Mouse (Mus musculus): ENCODE measurements around the gene Gm11172. TPM values are rescaled to one million over a fixed set of nuclear protein-coding genes. Genes with fewer than 3 reads are reported as not detected.

Gm11172 gene
- not detected for total RNA-seq (2021)
- long read RNA-seq, experiment 1, result 0 reads
- long read RNA-seq, experiment 2, result 0 reads

DNA sequence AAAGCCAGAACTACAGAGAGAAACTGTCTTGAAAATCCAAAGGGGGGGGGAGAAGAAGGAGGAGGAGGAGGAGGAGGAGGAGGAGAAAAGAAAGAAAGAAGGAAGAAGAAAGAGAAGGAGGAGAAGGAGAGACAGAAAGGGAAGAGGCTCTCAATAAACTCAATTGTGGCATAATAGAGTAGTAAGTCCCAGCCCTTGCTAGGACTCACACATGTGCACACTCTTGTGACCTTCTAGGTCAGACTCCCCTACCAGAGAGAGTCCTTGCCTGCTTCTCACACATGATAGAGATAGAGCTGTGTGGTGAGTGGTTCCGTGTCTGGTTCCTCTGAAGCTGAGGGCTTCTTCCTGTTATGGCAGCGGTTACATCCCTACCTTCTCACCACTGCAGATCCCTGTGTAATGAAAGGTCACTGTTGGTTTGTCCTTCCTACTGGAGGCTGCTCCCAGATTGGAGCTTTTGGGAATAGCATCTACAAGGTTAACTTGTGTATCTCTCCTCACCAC, at the start of gene Gm11172:
Gm11172 (plus strand) TSS at position 51 of the 507 bp plus-strand sequence.
- no peak for DNase-seq (ENCODE audit: low spot score in 2 of 2)

DNA sequence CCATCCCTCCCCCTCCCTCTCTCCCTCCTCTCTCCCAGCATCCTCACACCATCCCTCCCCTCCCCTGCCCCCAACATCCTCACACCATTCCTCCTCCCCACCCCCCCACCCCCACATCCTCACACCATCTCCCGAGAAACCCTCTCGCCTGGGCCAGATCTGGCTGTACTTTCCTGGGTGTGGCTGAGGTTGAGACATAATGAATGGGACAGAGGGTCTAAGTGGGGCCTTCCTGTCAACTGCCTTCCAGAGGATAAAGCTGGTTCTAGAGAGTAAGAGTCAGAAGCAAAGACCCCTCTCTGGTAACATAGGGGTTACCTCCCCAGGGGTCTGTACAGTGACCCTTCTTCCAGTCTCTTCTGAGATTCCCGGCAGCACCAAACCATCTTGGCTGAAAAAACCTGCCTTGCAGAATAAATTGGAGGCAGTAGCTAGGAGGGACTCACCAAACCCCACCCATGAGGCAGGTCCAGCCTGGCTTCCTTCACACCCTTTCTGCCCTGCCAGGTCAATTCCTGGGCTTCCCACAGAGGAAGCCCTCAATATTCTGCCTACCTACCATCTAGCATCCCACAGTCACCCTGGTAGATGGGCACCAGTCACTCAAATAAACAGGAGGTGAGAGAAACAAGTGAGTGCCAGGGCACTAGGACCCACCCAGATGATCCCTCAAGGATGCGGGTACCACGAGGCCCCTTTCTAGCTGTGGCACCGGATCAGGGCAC, 49.0 kb upstream of the Gm11172 start:
- DNase-seq (ENCODE audit: low spot score in 2 of 2), result no peak

DNA sequence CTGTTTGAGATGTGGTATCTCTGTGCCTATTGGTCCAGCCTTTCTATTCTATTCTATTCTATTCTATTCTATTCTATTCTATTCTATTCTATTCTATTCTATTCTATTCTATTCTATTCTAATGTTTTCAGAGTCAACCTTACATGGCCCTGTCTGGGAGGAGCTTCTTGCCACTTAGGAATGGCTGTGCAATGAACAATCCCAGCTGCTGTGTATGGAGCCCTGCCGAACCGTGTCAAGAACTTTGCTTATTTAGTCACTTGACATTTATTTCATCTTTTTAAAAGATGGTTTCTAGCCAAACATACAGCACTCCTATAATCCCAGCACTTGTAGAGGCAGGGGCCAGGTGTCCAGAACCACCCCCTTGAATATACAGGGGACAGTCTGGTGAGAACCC, 48.4 kb upstream of the Gm11172 start:
- no peak for DNase-seq (ENCODE audit: low spot score in 2 of 2)

DNA sequence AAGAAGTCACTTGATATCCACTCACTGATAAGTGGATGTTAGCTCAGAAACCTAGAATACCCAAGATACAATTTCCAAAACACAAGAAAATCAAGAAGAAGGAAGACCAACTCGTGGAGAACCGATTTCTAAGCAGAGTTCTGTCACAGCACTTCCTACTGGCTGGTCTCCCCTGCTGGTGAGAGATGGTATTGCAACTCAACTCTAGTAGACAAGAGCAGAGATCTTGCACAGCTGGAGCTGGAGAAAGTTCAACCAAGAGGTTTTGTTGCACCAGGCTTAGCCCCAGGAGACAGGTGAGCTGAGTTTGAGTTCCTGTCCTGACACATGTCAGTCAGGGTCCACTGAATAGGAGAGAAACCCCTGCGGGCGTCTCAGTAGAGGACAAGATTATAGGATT, 45.6 kb upstream of the Gm11172 start:
- peak; percentile 59 to 76 for DNase-seq (ENCODE audit: low spot score in 2 of 2)

DNA sequence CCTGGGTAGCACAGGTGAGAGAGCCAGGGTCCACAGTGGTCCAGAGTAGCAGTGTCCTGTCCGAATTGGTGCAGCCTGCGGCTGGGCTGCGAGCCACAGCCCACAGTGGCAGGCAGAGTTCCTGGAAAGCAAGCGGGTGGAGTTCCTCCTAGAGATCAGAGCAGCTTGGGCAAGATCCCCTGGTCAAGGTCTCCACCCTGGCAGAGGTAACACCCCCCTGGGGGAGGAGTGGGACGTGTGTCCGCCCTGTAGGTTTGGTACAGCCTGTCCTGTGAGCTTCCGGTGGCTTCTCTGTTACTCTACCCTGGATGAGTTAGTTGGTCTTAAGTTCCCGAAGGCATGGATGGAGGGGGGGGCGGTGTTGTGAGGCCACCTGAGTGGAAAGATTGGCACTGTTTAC, 43.9 kb upstream of the Gm11172 start:
- DNase-seq (ENCODE audit: low spot score in 2 of 2), result no peak

DNA sequence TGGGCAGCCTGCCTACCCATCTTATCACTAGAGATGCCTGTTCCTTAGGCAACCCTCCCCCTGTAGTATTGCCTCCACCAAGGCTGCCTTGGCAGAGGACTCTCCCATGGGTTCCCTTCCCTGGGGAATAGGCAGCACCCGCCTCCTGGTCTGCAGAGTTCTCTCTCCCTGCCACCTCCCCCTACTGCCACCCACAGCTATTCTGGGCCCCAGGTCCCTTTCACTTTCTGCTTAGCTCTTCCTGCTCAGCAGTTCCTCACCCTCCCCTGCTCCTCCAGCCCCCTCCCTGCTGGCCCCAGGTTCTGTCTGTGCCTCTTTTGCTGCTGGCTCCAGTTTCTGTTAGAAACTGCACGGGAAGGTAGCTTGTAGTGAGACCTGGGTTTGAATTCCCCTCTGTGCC, 43.1 kb upstream of the Gm11172 start:
- no peak for DNase-seq (ENCODE audit: low spot score in 2 of 2)

DNA sequence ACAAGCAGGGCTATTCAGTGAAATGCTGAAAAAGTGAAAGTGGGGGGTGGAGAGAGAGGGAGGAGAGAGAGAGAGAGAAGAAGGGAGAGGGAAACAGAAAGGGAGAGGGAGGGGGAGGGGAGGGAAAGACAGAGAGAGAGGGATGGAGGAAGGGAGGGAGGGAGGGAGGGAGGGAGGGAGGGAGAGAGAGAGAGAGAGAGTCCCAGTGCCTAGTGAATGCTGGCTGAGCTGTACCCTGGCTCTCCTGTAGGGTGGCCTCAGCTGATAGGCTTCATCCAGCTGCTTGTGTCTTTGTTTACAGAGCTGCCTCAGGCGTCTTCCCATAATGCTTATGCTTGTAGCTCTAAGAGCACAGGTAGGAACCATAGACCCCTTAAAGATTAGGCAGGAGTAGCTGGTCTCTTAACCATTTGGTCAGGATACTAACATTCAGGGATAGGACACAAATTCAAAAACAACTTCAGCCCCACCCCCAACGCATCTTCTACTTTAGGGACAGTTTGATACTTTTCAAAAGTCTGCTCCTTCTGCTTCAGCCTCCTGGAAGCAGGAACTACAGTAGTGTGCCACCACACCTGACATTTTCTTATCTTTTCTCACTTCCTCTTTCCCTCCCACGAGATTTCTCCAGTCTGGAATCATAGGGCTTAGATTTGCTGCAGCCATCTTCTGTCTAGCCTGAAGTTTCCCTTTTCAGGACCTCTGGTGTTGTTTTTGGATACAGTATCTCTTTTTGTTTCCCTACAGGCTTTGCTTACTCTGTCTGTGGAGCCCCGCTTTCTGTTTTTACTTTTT, 42.0 kb upstream of the Gm11172 start:
- no peak for DNase-seq (ENCODE audit: low spot score in 2 of 2)

DNA sequence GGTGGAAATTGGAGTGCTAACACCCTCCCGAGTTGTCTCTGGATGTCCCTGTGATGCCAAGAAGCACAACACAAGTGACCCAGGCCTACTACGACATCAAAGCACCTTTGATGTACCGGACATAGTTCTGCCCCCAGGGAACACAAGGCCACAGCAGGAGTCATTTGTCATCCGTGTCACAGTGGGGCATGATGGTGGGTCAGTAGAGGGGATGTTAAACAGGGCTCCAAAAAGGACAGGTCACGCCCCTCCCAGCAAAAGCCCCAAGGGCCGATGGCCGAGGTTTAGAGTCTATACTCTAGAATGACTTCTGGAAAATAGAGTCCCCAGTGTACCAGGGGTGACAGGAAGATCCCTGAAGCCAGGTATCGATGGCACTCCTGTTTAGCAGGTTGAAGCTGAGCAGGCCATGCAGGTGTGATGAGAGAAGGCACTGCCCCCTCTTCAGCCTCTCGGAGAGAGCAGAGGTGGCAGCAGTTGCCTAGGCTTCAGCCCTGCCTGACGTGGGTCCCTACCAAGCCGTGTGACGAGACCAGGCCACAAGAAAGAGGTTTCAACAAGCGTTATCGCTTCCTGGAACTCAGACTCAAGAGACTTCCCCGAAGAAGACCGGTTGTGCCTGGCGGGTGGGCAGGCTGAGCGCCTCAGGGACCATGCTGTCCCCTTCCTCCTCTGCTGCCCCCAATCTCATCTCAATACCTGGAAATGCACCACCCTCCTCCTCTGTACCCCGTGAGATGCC, 40.8 kb upstream of the Gm11172 start:
- no peak for DNase-seq (ENCODE audit: low spot score in 2 of 2)

DNA sequence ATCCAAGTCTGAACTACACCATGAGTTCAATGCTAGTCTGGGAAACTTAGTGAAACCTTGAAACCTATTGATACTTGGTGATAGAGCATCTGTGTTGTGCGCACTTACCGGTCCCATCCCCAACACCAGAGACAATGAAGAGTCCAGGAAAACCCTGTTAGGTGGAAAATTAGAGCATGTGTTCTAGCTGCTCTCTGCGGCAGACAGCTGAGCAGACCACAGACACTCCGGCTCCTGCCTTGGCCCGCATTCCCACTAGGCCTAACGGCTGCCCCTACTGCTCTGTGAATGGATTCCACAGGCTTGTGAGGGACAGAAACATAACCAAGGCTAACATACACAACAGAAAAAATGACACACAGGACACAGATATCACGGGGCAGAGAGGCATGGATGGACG, 39.2 kb upstream of the Gm11172 start:
- no peak for DNase-seq (ENCODE audit: low spot score in 2 of 2)

DNA sequence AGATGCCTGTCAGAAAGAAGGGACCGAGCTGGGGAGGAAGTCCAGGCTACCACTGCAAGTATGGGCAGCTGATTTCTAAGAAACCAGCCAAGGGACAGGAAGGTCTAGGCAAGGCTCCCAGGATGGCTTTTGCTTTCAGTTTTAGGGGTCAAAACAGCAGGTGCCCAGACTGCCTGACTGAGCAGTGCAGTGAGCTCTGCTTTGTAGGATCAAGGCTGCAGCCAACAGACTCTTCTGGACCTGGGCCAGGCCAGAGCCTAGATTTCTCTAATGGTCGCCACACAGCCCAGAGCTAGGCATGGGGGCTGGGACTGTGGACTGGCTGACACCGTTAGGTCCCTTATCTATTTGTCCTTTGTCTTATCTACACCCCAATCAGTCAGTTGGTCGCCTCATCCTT, 38.0 kb upstream of the Gm11172 start:
- no peak for DNase-seq (ENCODE audit: low spot score in 2 of 2)

DNA sequence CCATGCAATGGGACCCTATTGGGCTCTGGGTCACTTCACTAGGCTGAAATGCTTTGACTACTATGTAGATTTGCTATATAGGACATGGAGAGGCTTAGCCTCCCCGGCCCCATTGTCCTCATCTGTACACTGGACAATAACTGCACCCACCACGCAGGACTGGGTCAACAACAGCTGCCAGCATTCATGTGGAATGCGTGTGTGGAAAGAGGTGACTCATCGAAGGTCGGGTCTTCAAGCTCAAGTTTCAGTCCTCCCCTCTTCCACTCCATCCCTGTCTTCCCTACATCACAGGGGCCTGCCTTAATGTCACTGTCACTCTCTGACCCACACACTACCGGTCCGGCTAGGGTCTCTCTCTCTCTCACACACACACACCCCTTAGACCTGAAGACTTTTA, 36.4 kb upstream of the Gm11172 start:
- DNase-seq (ENCODE audit: low spot score in 2 of 2), result no peak

DNA sequence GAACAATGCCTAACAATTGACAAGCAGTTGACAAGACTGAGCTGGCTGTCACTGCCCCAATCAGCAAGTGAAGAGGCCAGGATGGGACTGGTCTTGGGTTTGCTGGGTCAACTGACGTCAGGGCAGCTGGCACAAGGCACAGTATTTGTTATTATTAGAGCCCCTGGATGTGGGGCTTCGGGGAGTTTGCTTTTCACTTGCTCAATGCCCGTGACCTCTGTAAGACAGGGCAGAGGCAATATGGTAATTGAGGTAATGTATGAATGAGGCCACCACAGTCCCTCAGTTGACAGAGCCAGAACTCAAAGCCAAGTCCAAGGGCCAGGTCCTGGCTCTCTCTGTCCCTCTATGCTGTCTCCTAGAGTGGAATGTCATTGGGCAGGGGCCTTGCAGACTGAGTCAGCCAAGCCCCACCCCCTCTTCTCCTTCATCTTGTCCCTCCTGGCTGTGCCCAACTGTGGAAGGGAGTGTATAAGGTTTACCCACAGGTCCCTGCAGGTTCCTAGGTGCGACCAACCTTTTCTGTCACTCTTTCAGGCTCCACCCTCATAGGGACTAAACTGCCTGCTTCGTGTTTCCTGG, 35.0 kb upstream of the Gm11172 start:
- DNase-seq (ENCODE audit: low spot score in 2 of 2), result no peak

DNA sequence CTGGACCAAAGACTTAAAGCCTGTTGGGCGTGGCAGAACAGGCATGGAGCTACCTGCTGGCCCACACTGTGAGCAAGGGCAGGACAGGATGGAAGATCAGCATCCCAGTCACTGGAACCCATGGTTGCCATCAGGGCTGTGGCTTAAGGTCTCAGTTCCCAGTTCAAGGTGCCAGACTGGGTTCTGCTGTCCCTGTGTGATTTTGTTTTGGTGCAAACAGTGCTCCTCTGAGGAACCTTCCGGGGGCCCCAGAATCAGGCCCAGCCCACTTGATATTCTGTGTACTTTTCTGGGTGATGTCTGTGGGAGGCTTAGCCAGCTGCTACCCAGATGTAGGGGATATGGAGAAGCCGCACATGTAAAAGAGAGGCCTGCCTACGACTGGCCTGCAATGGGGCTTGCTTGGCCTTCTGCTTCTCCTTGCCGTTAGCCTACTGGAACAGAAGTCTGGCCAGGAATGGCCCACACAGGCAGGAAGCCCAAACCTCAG, 32.0 kb upstream of the Gm11172 start:
- no peak for DNase-seq (ENCODE audit: low spot score in 2 of 2)

DNA sequence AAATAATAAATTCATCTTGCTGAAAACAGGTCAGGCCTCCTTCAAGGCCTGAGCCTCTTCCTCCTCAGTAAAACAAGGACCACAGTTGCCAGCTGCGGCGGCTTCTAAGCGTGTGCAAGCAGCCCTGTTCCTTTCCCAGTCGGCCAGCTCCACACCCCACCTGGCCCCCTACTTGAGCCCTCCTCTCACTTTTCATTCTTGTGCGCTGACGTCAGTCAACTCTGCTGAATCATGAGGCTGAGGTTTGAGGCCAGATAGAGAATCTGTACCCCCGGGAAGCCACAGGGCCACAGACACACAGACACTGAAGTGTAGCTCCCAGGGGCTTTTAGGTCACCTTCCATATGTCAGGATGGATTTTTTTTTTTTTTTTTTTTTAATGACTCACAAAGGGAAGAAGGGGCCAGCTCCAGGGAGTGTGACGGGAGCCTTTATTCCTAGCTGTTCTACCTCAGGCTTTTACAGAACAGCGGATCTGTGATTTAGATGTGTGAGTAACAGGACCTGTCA, 30.8 kb upstream of the Gm11172 start:
- DNase-seq (ENCODE audit: low spot score in 2 of 2), result no peak

DNA sequence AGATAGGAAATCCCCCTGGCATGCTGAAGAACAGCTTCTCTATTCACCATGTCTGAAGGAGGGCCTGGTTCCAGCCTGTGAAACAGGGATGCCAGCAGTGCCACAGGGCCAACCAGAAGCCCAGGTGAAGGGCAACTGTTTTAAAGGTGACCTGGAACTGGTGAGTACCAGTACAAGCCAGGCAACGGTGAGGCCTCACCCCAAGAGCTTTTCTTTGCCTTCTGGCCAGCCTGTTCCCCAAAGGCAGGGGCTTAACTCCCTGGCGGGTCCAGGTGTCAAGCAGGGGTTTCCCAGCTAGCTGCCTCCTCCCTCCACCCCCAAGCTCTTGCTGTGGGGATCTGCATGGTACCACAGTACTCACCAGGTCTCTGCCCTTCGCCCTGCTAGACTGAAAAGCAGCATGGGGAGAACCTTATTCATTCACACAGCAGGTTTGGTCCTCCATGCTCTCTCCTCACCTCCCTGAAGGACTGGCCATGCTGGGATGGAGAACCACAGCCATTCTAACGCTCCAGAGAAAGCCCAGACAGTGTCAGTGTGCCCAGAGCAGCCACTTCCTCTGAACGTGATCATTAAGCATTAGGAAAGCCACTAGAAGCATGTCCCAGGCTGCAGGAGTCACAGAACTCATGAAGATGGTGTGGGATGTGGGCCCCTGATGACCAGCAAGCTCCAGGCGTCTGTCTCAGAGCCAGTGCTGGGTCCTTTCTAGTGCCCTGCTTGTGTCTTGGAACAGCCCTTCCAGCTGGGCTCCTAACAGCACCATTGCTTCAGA, 30.2 kb upstream of the Gm11172 start:
- DNase-seq (ENCODE audit: low spot score in 2 of 2), result no peak

DNA sequence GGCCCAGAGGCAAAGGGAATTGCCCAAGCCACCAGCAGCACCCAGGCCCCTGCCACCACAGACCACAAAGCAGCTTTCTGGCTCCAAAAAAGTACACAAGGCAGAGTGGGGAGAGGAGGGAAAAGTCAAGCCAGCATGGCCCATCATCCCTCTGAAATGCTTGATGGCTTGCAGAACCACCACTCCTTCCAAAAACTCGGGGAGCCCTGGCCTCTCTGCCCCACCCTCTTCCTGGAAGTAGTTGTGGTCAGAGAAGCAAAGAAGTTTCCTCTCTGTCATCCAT, 29.6 kb upstream of the Gm11172 start:
- DNase-seq (ENCODE audit: low spot score in 2 of 2), result no peak

DNA sequence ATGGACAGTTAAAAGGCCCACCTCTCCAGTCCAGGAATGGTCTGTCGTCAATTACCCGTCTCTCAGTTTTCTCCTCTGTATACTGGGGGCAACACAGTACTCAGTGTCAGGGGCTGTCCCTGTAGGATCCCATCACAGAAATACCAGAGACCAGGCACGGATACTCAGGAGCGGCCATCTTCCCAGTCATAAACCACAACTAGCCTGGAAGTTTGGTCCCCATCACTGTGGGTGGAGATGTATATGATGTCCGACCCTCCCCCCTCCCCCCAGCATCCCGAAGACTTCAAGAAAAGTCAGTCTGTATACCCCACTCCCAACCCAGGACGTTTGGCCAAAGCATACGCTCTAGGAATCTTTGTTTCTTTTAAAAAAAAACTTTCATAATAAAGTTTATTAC, 29.3 kb upstream of the Gm11172 start:
- no peak for DNase-seq (ENCODE audit: low spot score in 2 of 2)

DNA sequence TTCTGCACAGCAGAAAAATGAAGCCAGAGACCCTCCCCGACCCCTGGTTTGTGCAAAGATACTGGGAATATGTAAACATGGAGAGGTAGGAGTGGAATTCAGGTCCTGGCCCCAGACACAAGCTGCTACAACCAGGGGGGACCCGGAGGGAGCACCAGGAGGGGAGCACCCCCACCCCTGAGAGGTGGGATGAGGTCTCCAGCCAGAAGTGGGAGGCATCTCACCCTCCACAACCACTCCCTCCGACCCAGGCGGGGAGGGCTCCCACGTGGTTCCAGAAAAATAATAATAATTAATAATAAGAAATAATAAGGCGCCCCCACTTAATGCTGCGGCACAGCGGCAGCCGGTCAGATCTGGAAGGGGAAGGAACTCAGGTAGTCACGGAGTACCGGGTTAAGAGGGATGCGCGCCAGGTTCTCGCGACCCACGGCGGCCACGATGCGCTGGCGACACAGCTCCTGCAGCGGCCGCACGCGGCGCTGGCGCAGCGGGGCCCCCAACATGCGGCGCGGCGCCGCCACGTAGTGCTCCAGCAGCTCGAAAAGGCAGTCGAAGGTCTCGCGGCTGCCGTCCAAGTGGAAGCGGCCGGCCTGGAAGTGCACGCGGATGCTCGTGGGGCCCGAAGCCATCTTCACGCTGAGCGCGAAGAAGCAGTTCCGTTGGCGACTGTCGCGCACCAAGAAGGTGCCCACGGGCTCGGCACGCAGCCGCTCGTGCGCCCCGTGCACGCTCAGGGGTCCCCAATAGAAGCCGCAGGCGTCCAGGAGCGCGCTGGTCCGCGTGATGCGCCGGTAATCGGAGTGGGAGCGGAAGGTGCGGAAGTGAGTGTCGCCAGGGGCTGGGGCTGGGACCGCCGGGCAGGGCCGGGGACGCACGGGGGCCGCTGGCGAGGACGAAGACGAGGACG, 28.6 kb upstream of the Gm11172 start:
- DNase-seq (ENCODE audit: low spot score in 2 of 2), result peak; percentile 34 to 59

DNA sequence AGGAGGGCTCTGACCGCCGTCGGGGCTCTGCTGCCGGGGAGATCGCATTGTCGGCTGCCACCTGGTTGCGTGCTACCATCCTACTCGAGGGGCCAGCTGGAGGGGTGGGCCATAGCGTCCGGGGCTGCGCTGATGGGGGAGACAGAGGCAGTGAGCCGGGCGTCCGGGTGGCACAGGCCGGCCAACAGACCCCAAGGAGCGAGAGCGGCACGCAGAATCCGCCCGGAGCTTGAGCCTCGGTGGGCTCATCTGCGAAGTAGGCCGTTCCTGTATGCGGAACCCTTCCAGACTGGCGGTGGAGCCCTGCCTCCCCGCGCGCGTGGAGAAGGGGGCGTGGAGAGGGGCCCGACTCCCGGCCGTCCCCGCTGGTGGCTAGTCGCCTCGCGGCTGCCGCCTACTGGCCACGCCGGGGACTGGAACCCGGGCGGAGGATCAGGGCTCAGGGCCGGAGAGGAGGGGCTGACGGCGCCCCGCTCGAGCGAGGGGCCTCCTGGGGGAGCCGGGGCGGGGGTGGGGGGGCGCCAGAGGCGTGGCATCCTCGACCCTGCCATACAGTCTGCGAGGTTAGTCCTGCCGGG, 27.8 kb upstream of the Gm11172 start:
- DNase-seq (ENCODE audit: low spot score in 2 of 2), result peak; percentile 95 to 98
